Mouse (Mus musculus) gastrocnemius, adult 8-10 months (tissue): Measurements from ENCODE around the gene Rabl3. TPM values are rescaled to one million over a fixed set of nuclear protein-coding genes. Genes with fewer than 3 reads are reported as not detected.

ENCODE experiments used
- DNase-seq, 2 experiments: peaks; one replicate each; pipeline ENCODE4 v3.0.0; 2022; ENCODE audit warnings: low spot score in 2 of 2
- total RNA-seq, 4 experiments: library from RNA; stranded (reverse); gene quantifications; 2 replicates each; pipeline ENCODE4 v1.2.4; 2022

Gene Rabl3
- total RNA-seq, 4 experiments from 2014 or later: 5.2 to 5.9 (median 5.5) TPM

DNA sequence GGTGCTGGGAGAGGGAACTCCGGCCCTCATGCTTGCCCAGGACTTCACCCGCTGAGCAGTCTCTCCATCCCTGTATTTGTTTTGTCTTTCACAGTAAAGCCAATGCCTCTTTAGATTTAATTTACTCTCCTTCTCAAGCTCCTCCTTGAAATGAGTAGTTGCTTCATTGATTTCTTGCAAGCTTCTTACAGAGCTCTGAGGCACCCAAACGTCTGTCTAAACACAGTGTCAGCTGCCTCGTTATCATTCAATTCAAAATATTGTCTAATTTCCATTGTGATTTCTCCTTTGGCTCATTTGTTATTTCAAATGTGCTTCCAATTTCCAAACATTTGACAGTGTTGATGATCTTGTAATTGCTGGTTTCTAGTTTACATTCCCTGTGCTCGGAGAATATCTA lies 6.6 kb downstream of the Rabl3 start:
- no peak for DNase-seq

DNA sequence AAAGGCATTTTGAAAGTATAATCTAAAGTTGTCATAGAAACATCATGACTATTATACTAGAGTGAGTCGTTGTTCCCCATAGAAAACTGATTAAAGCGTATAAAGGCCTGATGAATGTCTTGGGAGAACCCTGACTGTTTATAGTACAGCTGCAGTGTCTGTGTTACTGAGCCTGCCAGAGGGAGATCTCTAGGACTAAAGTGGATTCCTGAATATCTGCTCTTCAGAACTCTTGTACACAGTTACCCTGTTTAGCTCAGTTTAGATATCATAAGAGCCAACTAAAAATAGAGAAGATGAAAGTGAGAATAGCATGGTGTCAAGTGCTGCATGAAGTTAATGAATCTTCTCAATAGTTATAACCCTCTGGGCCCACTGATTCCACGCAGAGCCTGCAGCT lies 10.6 kb downstream of the Rabl3 start:
- DNase-seq: no peak

GRCm38 (mm10) chr16:37550981-37551380 lies 11.3 kb downstream of the Rabl3 start:
- no peak for DNase-seq

GRCm38 (mm10) chr16:37552824-37553223 lies 13.1 kb downstream of the Rabl3 start:
- no peak for DNase-seq

DNA sequence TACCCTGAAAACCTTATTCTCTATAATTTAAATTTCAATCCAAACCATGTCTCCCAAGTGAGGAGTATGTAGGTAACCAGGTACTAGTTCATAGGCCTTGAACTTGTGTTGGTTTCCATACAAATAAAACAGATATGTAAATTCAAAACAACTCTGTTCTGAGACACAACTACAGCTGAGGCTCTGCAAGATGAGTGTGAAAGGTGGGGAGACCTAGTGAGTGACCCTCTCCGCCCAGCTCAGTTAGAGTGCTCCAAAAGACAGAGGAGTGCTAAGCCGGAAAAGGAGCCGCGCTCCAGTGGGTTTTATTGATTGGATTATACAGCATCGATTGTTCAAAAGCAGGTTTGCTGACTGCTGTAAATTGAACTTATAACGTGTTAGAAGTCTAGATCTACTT lies 22.7 kb downstream of the Rabl3 start:
- no peak for DNase-seq

DNA sequence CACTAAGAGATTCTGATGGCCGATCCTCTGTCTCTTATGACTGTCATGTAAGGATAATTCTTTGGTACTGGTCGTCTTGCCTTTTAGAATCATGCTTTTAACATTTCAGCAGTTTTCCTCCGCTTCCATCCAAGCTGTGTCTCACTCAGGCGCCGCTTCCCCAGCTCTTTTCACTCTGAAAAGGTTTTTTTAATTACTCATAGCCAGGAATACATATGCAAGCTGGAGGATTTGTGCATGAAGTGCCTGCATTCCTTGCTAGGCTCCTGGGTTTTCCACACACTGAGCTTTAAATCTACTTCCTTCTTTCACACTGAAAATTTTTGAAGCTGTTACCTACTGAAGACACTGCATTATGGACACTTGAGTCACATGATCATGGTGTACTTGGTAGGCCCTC lies 23.3 kb downstream of the Rabl3 start:
- no peak for DNase-seq

DNA sequence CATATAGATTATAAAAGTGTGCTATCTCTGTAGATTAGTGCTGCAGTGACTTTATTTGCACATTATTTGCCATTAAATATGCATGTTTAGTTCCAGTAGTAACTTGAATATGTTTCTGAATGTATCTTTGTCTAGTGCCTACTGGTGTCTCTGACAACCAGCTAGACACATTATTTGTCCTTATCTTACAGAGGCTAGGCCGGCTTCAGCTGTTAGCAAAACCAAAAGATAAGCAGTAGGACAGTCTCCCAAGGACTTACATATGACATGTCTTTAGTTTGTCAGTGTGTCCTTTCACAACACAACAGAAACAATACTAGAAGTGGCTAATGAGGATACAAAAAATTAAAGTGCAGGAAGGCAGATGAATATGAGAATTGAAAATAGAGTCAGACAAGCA lies 25.4 kb downstream of the Rabl3 start:
- no peak for DNase-seq

DNA sequence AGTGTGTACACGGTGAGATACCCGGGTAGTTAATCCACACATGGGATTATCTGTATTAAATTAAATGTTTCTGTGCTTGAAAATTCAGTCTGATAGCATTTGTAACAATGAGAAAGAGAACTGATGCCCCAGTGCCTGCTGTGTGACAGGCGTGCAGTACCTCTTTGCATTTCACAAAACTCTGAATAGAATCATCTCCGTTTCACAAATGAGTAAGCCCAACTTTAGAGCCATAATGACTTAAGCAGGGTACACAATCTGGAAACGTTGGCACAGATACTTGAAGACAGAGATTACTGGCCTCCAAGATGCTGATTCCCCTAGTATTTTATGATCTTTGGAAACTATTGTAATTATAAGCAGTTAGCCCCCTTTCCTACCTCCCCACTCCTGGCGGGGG lies 26.4 kb downstream of the Rabl3 start:
- DNase-seq: no peak

GRCm38 (mm10) chr16:37567113-37568050 lies 27.7 kb downstream of the Rabl3 start:
- DNase-seq: no peak

DNA sequence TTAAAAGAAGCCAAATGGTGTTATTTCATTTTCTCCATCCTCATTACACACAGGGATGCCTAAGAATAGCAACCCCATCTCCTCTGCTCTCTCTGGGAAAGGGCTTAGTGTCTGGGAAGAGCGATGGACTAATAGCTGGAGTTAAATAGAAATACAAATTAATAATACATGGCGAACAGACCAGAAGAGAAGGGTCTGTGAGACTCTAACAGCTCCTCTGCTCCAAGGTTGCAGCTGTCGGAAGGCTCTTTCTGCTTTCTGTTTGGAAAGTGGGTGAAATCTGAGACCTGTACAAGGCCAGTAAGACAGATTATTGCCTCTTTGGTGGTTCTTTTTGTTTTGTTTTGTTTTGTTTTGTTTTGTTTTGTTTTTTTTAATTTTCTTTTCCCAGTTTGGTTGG lies 31.9 kb downstream of the Rabl3 start:
- DNase-seq: no peak

GRCm38 (mm10) chr16:37572117-37572754 lies 32.6 kb downstream of the Rabl3 start:
- no peak for DNase-seq

DNA sequence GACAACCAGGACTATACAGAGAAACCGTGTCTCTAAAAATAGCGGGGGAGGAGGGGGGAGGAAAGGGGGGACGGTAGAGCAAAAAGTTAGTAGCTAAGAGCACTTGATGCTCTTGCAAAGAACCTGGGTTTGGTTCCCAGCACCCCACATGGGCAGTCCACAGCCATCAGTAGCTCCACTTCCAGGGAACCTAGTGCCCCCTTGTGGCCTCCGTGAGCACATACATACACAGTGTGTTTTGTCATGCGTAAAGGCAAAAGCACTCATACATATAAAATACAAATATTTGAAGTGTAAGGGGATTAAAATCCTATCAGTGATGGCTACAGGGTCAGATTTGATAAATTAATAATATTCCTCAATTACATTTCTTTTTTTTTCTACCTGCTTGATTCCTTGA lies 33.4 kb downstream of the Rabl3 start:
- DNase-seq: no peak

DNA sequence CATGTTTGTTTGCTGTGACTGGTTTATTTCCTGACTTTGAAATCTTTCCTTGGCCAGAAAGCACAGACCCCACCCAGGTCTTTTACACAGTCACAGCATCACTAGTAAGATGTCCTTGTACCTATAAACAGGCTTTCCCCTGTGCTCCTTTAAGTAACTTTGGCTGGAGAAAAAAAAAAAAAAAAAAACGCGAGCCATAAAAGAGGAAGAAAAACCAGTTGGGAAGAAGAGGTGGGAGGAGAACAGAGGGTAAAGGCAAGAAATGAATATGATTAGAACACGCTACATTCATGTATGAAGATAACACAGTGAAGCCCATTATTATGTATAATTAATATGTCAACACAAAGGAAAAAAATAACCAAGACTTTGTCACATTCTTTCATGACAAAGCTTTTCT lies 35.6 kb downstream of the Rabl3 start:
- DNase-seq: no peak

GRCm38 (mm10) chr16:37579591-37579990 lies 39.9 kb downstream of the Rabl3 start:
- no peak for DNase-seq

GRCm38 (mm10) chr16:37579994-37580393 lies 40.3 kb downstream of the Rabl3 start, which contains the start of gene Hgd:
Gene Hgd, plus strand, starts transcription at chr16:37580153.
- DNase-seq: no peak

- no peak for DNase-seq
Measured at GRCm38 (mm10) chr16:37580651-37581050, 41.0 kb downstream of the Rabl3 start.

DNA sequence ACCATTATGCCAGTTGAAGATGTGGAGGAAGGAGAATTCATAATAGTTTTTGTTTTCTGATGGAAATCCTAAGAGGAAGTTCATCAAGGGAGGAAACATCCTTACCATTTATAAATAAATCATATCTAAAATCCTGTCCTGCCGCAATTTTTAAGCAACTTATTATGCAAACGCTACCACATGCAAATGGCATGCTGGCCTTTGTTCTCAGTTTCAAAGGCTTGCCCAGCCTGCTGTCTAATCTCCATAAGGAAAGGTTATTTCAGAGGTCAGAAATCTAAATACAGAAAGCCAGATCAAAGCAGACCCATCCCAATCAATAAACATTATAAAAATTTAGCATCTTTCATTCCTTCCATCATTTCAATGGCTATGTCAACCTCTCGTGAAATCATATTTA lies 42.2 kb downstream of the Rabl3 start:
- no peak for DNase-seq

DNA sequence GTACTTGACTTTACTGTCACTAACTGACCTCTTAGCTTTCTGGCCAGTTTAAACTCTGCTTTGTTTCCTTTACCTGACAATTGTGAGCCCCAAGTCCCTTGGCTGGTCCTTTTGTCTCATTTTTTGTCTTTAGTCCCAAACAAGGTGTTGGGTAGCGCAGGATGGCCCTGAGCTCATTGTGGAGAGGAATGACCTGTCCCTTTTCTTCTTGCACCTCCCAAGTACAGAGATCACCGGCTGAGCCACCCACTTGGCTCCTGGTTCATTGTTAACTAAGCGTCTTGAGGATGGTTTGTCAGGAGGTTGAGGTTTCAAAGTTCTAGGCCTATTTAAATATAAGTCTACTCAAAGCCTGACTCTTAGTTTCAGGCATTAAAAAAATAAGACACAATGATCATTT lies 43.6 kb downstream of the Rabl3 start:
- DNase-seq: no peak

- no peak for DNase-seq
Measured at GRCm38 (mm10) chr16:37583801-37584200, 44.1 kb downstream of the Rabl3 start.

- no peak for DNase-seq
Measured at GRCm38 (mm10) chr16:37584218-37585035, 44.7 kb downstream of the Rabl3 start.

GRCm38 (mm10) chr16:37585129-37585563 lies 45.5 kb downstream of the Rabl3 start:
- no peak for DNase-seq

- peak in 1 of 2 experiments; percentile 13 for DNase-seq
Measured at GRCm38 (mm10) chr16:37590921-37591320, 51.2 kb downstream of the Rabl3 start.
